ENCODE assay signal across 8 mouse cellular contexts in the genomic region with DNA sequence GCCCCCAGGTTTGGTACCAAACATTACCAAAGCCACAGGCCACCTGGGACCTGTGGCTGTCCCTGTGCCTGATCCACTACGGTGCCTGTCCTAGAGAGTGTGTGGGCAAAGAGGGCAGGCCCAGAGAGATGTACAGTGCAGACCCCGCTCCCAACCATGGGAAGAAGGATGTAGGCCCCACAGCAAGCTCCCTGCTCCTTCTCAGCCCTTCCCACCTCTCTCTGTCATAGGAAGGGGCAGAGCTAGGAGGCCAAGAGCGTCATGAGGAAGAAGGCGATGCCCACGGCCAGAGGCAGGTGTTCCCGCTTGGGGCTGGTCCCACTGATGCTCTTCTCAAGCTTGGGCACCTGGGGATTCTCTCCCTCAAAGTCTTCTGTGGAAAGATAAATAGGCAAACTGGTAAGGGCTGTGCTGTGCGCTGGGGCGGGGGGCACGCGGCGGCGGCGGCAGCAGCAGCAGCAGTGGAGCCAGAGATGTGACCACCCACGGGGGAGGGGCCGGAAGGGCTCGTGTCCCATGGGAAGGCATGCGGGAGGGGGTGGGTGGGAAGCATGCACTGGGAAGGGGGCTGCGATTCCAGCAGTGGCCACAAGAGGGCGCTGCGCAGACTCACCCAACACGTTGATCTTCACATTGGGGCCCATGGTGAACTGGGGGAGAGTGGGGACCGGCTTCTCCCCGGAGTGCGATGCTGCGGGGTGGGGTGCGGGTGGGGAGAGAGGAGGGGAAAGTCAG. TPM values are rescaled to one million over a fixed set of nuclear protein-coding genes. Genes with fewer than 3 reads are reported as not detected.
DNase-seq lines count a peak whose midpoint lies in the region; ATAC-seq and TF ChIP-seq lines count a peak whose summit lies in the region.

No protein-coding gene starts in this region.

- H3K9me3 ChIP-seq in forebrain, embryonic 12.5 days, result no peaks in the 10 kb centered on the region
- H3K9me3 ChIP-seq in lung, embryonic 14.5 days (ENCODE audit: low read depth, low read length), result no peaks in the 10 kb centered on the region

- H3K27ac ChIP-seq in brown adipose tissue, adult 24 weeks (replicated peaks; ENCODE audit: low read depth, low read length), result no peak overlapping the region
- H3K27ac ChIP-seq in forebrain, embryonic 12.5 days, result no peak overlapping the region; the same call in 1 of the 2 replicates
- 0 out of 2 replicates have a peak overlapping the region, but pooled peaks have one; percentile 42 for H3K27ac ChIP-seq in lung, embryonic 14.5 days (ENCODE audit: low read depth)

- WGBS in forebrain, embryonic 12.5 days, result 6% methylated on average over 25 of the region's 26 CpGs
- WGBS in lung, embryonic 14.5 days, result 4% methylated on average over 25 of the region's 26 CpGs

- peaks cover 4% of the 10 kb centered on the region; the same call in 1 of the 2 replicates for H3K4me1 ChIP-seq in brown adipose tissue, adult 24 weeks (ENCODE audit: control insufficient read depth, insufficient read depth, insufficient read length, low read length)
- peaks cover 51% of the 10 kb centered on the region for H3K4me1 ChIP-seq in forebrain, embryonic 12.5 days
- peaks cover 19% of the 10 kb centered on the region for H3K4me1 ChIP-seq in lung, embryonic 14.5 days (ENCODE audit: insufficient read depth)

- intact Hi-C loops in heart, postnatal 10 days (cut with DNase I), result no loop called here

- peaks cover 47% of the 10 kb centered on the region for H3K27me3 ChIP-seq in forebrain, embryonic 12.5 days
- peaks cover 29% of the 10 kb centered on the region for H3K27me3 ChIP-seq in lung, embryonic 14.5 days (ENCODE audit: insufficient read depth, low read length)

- H3K9ac ChIP-seq in forebrain, embryonic 12.5 days, result peak overlapping the region; percentile 56; the same call in 1 of the 2 replicates
- peak overlapping the region; percentile 52 for H3K9ac ChIP-seq in lung, embryonic 14.5 days

- H3K4me3 ChIP-seq in brown adipose tissue, adult 24 weeks (ENCODE audit: insufficient read depth, low read depth, low read length), result peak overlapping the region; percentile 33
- H3K4me3 ChIP-seq in forebrain, embryonic 12.5 days (replicated peaks), result peak overlapping the region; percentile 34
- peak overlapping the region; percentile 37 for H3K4me3 ChIP-seq in lung, embryonic 14.5 days (ENCODE audit: low read depth, low read length)

- peak; percentile 31 for ATAC-seq in forebrain, embryonic 12.5 days (ENCODE audit: low FRiP score)
- ATAC-seq in lung, embryonic 14.5 days (ENCODE audit: insufficient read depth), result peak; percentile 33
- peak; percentile 37; the same call in 1 of the 2 replicates for ATAC-seq in neutrophil, adult 5-6 weeks (ENCODE audit: extremely low read depth, insufficient number of reproducible peaks, low FRiP score, poor library complexity, severe bottlenecking)

- H3K4me2 ChIP-seq in forebrain, embryonic 12.5 days, result peak overlapping the region; percentile 73
- H3K4me2 ChIP-seq in lung, embryonic 14.5 days, result peak overlapping the region; percentile 77

- peak; percentile 92 for DNase-seq in MN1 (ENCODE audit: low spot score)
- peak; percentile 78 to 91 for DNase-seq in heart, postnatal 10 days
- peak; percentile 93 to 94 for DNase-seq in kidney, postnatal 4 days
- DNase-seq in lung, embryonic 14.5 days, result peak; percentile 92
- peak; percentile 68 to 86 for DNase-seq in urinary bladder, postnatal 4 days (ENCODE audit: low spot score in 2 of 2)

- peak; percentile 97 for TF ChIP-seq CTCF in lung, embryonic 14.5 days (IDR thresholded peaks at IDR 0.05; ENCODE audit: low read depth)

- H3K36me3 ChIP-seq in forebrain, embryonic 12.5 days (replicated peaks), result no peaks in the 10 kb centered on the region
- no peaks in the 10 kb centered on the region for H3K36me3 ChIP-seq in lung, embryonic 14.5 days (ENCODE audit: insufficient read depth)

RNA-seq across cellular contexts. Expression of a gene that starts 7.4 kb away (rescaled TPM):
- 0.44 TPM in 1 of 2 replicates, not detected in the other for polyA plus RNA-seq in brown adipose tissue, adult 24 weeks (2012; ENCODE audit: insufficient read depth, insufficient read length, missing spikeins)
- 11.9 and 14.9 TPM in 2 replicates for polyA plus RNA-seq in forebrain, embryonic 12.5 days (2016; fragmentation: Nextera tagmentation; extraction: Ambion mirVana)
- under 1 TPM in 1 of 2 experiments, not detected in 1; 0.17 TPM for total RNA-seq in heart, postnatal 10 days (2021)
- 4.7 and 5.8 TPM in 2 replicates for polyA plus RNA-seq in lung, embryonic 14.5 days (2014; fragmentation: Nextera tagmentation; extraction: Ambion mirVana)
- total RNA-seq in neutrophil, adult 5-6 weeks (2017), result not detected in 2 replicates

RNA-seq across cellular contexts. Expression of a gene that starts 22.5 kb away (rescaled TPM):
- 1.3 TPM in 1 of 2 replicates, not detected in the other for polyA plus RNA-seq in brown adipose tissue, adult 24 weeks (2012; ENCODE audit: insufficient read depth, insufficient read length, missing spikeins)
- 17.1 and 20.0 TPM in 2 replicates for polyA plus RNA-seq in forebrain, embryonic 12.5 days (2016; fragmentation: Nextera tagmentation; extraction: Ambion mirVana)
- 1 to 10 TPM; 1.9 to 2.2 TPM for total RNA-seq in heart, postnatal 10 days (2021)
- 24.6 and 27.0 TPM in 2 replicates for polyA plus RNA-seq in lung, embryonic 14.5 days (2014; fragmentation: Nextera tagmentation; extraction: Ambion mirVana)
- total RNA-seq in neutrophil, adult 5-6 weeks (2017), result not detected in 2 replicates

RNA-seq across cellular contexts. Expression of a gene that starts 34.4 kb away (rescaled TPM):
- polyA plus RNA-seq in brown adipose tissue, adult 24 weeks (2012; ENCODE audit: insufficient read depth, insufficient read length, missing spikeins), result 5.6 and 6.3 TPM in 2 replicates
- polyA plus RNA-seq in forebrain, embryonic 12.5 days (2016; fragmentation: Nextera tagmentation; extraction: Ambion mirVana), result 9.7 and 12.6 TPM in 2 replicates
- 10 to 100 TPM; 48.8 to 57.5 TPM for total RNA-seq in heart, postnatal 10 days (2021)
- 68.3 and 70.4 TPM in 2 replicates for polyA plus RNA-seq in lung, embryonic 14.5 days (2014; fragmentation: Nextera tagmentation; extraction: Ambion mirVana)
- total RNA-seq in neutrophil, adult 5-6 weeks (2017), result 1.3 TPM in 1 of 2 replicates, not detected in the other

RNA-seq across cellular contexts. Expression of a gene that starts 34.4 kb away (rescaled TPM):
- 28.5 and 31.3 TPM in 2 replicates for polyA plus RNA-seq in brown adipose tissue, adult 24 weeks (2012; ENCODE audit: insufficient read depth, insufficient read length, missing spikeins)
- 22.7 and 28.2 TPM in 2 replicates for polyA plus RNA-seq in forebrain, embryonic 12.5 days (2016; fragmentation: Nextera tagmentation; extraction: Ambion mirVana)
- 100 to 1,000 TPM; 101 to 118 TPM for total RNA-seq in heart, postnatal 10 days (2021)
- polyA plus RNA-seq in lung, embryonic 14.5 days (2014; fragmentation: Nextera tagmentation; extraction: Ambion mirVana), result 32.7 and 36.7 TPM in 2 replicates
- 28.9 and 55.5 TPM in 2 replicates for total RNA-seq in neutrophil, adult 5-6 weeks (2017)

RNA-seq across cellular contexts. Expression of a gene that starts 45.0 kb away (rescaled TPM):
- polyA plus RNA-seq in brown adipose tissue, adult 24 weeks (2012; ENCODE audit: insufficient read depth, insufficient read length, missing spikeins), result 28.3 and 33.1 TPM in 2 replicates
- polyA plus RNA-seq in forebrain, embryonic 12.5 days (2016; fragmentation: Nextera tagmentation; extraction: Ambion mirVana), result 28.6 and 29.7 TPM in 2 replicates
- 10 to 100 TPM; 29.3 to 31.3 TPM for total RNA-seq in heart, postnatal 10 days (2021)
- polyA plus RNA-seq in lung, embryonic 14.5 days (2014; fragmentation: Nextera tagmentation; extraction: Ambion mirVana), result 58.5 and 60.2 TPM in 2 replicates
- total RNA-seq in neutrophil, adult 5-6 weeks (2017), result 99.3 and 112 TPM in 2 replicates
